Mouse (Mus musculus) neural tube, embryonic 11.5 days (tissue): ENCODE results near the gene Foxa1. TPM values are rescaled to one million over a fixed set of nuclear protein-coding genes. Genes with fewer than 3 reads are reported as not detected.

ENCODE experiments used
- ATAC-seq: fragments of 200-750 bp; cut with Nextera tagmentation; 2 replicates; pipeline ENCODE4 v1.8.0; 2017; ENCODE audit warnings: moderate number of reproducible peaks, mild to moderate bottlenecking, moderate TSS enrichment, moderate library complexity; ENCODE audit not compliant: insufficient read depth, low FRiP score, low TSS enrichment
- DNase-seq: peaks from one replicate; pipeline ENCODE4 v3.0.0-alpha.2; 2015; ENCODE audit warnings: low spot score
- H3K27ac ChIP-seq: fragments of 300-500 bp; sonication (generic); 2 replicates; pipeline ENCODE4 v1.5.1; 2014; ENCODE audit warnings: low read depth, mild to moderate bottlenecking, low read length
- H3K27me3 ChIP-seq: fragments of 300-500 bp; sonication (generic); 2 replicates; pipeline ENCODE4 v1.6.1; 2014; ENCODE audit warnings: mild to moderate bottlenecking, low read length, mixed read lengths; ENCODE audit not compliant: control insufficient read depth, insufficient read depth
- H3K36me3 ChIP-seq: fragments of 300-500 bp; sonication (generic); 2 replicates; pipeline ENCODE4 v1.6.1; 2014; ENCODE audit warnings: mild to moderate bottlenecking, low read length, moderate library complexity, mixed read lengths; ENCODE audit not compliant: control insufficient read depth, insufficient read depth
- H3K4me1 ChIP-seq: fragments of 300-500 bp; sonication (generic); 2 replicates; pipeline ENCODE4 v1.6.1; 2014; ENCODE audit warnings: low read length, mixed read lengths; ENCODE audit not compliant: control insufficient read depth, insufficient read depth
- H3K4me2 ChIP-seq: fragments of 300-500 bp; sonication (generic); 2 replicates; pipeline ENCODE4 v1.6.1; 2014; ENCODE audit warnings: low read depth, mild to moderate bottlenecking, moderate library complexity
- H3K4me3 ChIP-seq: fragments of 300-500 bp; sonication (generic); 2 replicates; pipeline ENCODE4 v1.5.1; 2014; ENCODE audit warnings: low read depth, low read length
- H3K9ac ChIP-seq: fragments of 300-500 bp; sonication (generic); 2 replicates; pipeline ENCODE4 v1.6.1; 2014; ENCODE audit warnings: mild to moderate bottlenecking, low read length
- H3K9me3 ChIP-seq: fragments of 300-500 bp; sonication (generic); 2 replicates; pipeline ENCODE4 v1.6.1; 2016; ENCODE audit warnings: low read length; ENCODE audit not compliant: control insufficient read depth
- WGBS: fragments of 180-500 bp; shearing (Covaris S2); extraction: QIAGEN DNeasy Blood & Tissue Kit; methylation state at CpG from one replicate; pipeline ENCODE4 v1.1.7; 2014; 5-methylcytosine and 5-hydroxymethylcytosine counted together
- polyA plus RNA-seq: library from polyadenylated mRNA; unstranded; fragments of >200 nt; fragmentation: Nextera tagmentation; extraction: Ambion mirVana; gene quantifications from 2 replicates; pipeline ENCODE4 v1.2.1, GENCODE M21; 2014

Foxa1 gene
- polyA plus RNA-seq, 1 experiment from 2014 or later: 1.6 TPM

- Histone ChIP-seq H3K9me3 (no peaks in the 10 kb centered on the region), H3K9ac (no peak overlapping the region), H3K4me1 (peaks cover 14% of the 10 kb centered on the region), H3K27ac (no peak overlapping the region), H3K4me3 (no peak overlapping the region), H3K4me2 (no peak overlapping the region), H3K36me3 (no peaks in the 10 kb centered on the region), H3K27me3 (peaks cover 94% of the 10 kb centered on the region)
- ATAC-seq: no peak
- WGBS: 3% methylated on average over 10 of the region's 10 CpGs
- peak; percentile 39 for DNase-seq
Observed at GRCm38 (mm10) chr12:57543627-57543991, 3.1 kb downstream of the Foxa1 start.

GRCm38 (mm10) chr12:57542746-57543626, 3.7 kb downstream of the Foxa1 start:
- Histone ChIP-seq H3K27me3 (peaks cover 93% of the 10 kb centered on the region), H3K9me3 (no peaks in the 10 kb centered on the region), H3K4me3 (0 out of 2 replicates have a peak overlapping the region, but pooled peaks have one; percentile 12), H3K9ac (no peak overlapping the region), H3K4me1 (peaks cover 20% of the 10 kb centered on the region), H3K36me3 (no peaks in the 10 kb centered on the region), H3K4me2 (peak overlapping the region; percentile 1; the same call in 1 of the 2 replicates), H3K27ac (no peak overlapping the region)
- DNase-seq (peak; percentile 48), ATAC-seq (no peak)
- 1% methylated on average over 62 of the region's 63 CpGs for WGBS

GRCm38 (mm10) chr12:57541931-57542745, 4.6 kb downstream of the Foxa1 start:
- Histone ChIP-seq H3K36me3 (no peaks in the 10 kb centered on the region), H3K9me3 (no peaks in the 10 kb centered on the region), H3K4me1 (peaks cover 20% of the 10 kb centered on the region), H3K9ac (no peak overlapping the region), H3K27ac (no peak overlapping the region), H3K4me2 (peak overlapping the region; percentile 19), H3K4me3 (0 out of 2 replicates have a peak overlapping the region, but pooled peaks have one; percentile 12), H3K27me3 (peaks cover 89% of the 10 kb centered on the region)
- DNase-seq (peak; percentile 57), ATAC-seq (no peak)
- WGBS: under 1% methylated on average over 41 of the region's 46 CpGs

GRCm38 (mm10) chr12:57541118-57541517, 5.6 kb downstream of the Foxa1 start:
- peaks cover 89% of the 10 kb centered on the region for H3K27me3 ChIP-seq
- H3K9ac ChIP-seq: no peak overlapping the region
- no peak overlapping the region for H3K4me3 ChIP-seq
- H3K36me3 ChIP-seq: no peaks in the 10 kb centered on the region
- no peaks in the 10 kb centered on the region for H3K9me3 ChIP-seq
- no peak overlapping the region for H3K27ac ChIP-seq
- no peak overlapping the region for H3K4me2 ChIP-seq
- H3K4me1 ChIP-seq: peaks cover 20% of the 10 kb centered on the region
- DNase-seq: peak; percentile 24
- WGBS: 9% methylated on average over 6 of the region's 6 CpGs
- no peak for ATAC-seq

GRCm38 (mm10) chr12:57539551-57539985, 7.1 kb downstream of the Foxa1 start:
- H3K27ac ChIP-seq: no peak overlapping the region
- DNase-seq: peak; percentile 60

GRCm38 (mm10) chr12:57538588-57539550, 7.8 kb downstream of the Foxa1 start:
- 0 out of 2 replicates have a peak overlapping the region, but pooled peaks have one; percentile 10 for H3K9ac ChIP-seq
- ATAC-seq: peak; percentile 69
- no peaks in the 10 kb centered on the region for H3K36me3 ChIP-seq
- H3K9me3 ChIP-seq: no peaks in the 10 kb centered on the region
- peak overlapping the region; percentile 70 for H3K4me2 ChIP-seq
- H3K4me1 ChIP-seq: peaks cover 18% of the 10 kb centered on the region
- peaks cover 88% of the 10 kb centered on the region for H3K27me3 ChIP-seq
- under 1% methylated on average over 63 of the region's 63 CpGs for WGBS
- H3K27ac ChIP-seq: peak overlapping the region; percentile 49; the same call in 1 of the 2 replicates
- DNase-seq: peak; percentile 80
- peak overlapping the region; percentile 24 for H3K4me3 ChIP-seq

More at GRCm38 (mm10) chr12:57539551-57539985, 7.1 kb downstream of the Foxa1 start:
- H3K27me3 ChIP-seq: peaks cover 89% of the 10 kb centered on the region
- no peaks in the 10 kb centered on the region for H3K36me3 ChIP-seq
- no peak overlapping the region for H3K9ac ChIP-seq
- WGBS: under 1% methylated on average over 10 of the region's 10 CpGs
- ATAC-seq: no peak
- no peaks in the 10 kb centered on the region for H3K9me3 ChIP-seq
- H3K4me2 ChIP-seq: no peak overlapping the region
- H3K4me3 ChIP-seq: peak overlapping the region; percentile 24; the same call in 1 of the 2 replicates
- peaks cover 18% of the 10 kb centered on the region for H3K4me1 ChIP-seq

GRCm38 (mm10) chr12:57537791-57538587, 8.7 kb downstream of the Foxa1 start:
- Histone ChIP-seq H3K27me3 (peaks cover 88% of the 10 kb centered on the region), H3K4me3 (peak overlapping the region; percentile 24), H3K9ac (no peak overlapping the region), H3K36me3 (no peaks in the 10 kb centered on the region), H3K4me2 (peak overlapping the region; percentile 70), H3K27ac (no peak overlapping the region), H3K9me3 (no peaks in the 10 kb centered on the region), H3K4me1 (peaks cover 18% of the 10 kb centered on the region)
- ATAC-seq (0 out of 2 replicates have a peak, but pooled peaks have one; percentile 2), DNase-seq (no peak)
- WGBS: under 1% methylated on average over 21 of the region's 21 CpGs
